In the genomic region with DNA sequence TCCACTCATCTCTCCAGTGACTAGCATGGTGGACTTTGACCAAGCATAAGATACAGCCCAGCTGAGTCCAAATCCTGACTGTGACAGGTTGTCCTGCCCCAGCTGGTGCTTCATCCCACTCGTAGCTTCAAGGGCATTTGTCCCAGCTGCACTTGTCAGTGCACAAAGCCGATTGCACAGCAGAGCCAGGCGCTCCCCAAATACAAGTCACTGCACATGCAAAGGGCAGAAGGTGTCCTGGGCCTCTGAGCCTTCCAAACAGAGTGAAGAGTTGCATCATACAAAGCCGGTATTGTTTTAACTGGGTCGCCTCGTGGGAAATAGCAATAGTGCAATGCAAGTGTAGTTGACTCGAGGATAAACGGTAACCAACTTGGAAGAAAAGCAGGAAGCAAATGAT, we compare ENCODE assay signal across 15 mouse cellular contexts.
DNase-seq lines count a peak whose midpoint lies in the region; ATAC-seq lines count a peak whose summit lies in the region.
"Had no signal": no experiment of that assay in that cellular context is flagged by ENCODE, and none has a peak within 500 bp of the region (broad histone marks: within the 10 kb centered on the region; RNA-seq: fewer than 3 reads in every experiment).

No protein-coding gene starts in this region.

- no peaks in the 10 kb centered on the region for H3K4me1 ChIP-seq in liver, embryonic 16.5 days (ENCODE audit: control insufficient read depth, low read depth, low read length)
- no peaks in the 10 kb centered on the region for H3K4me1 ChIP-seq in liver, embryonic 12.5 days
- peaks cover 83% of the 10 kb centered on the region for H3K4me1 ChIP-seq in heart, embryonic 10.5 days
- H3K4me1 ChIP-seq: intestine, embryonic 15.5 days had no signal

- no peaks in the 10 kb centered on the region for H3K27me3 ChIP-seq in liver, embryonic 16.5 days (ENCODE audit: control insufficient read depth, insufficient read depth, low read depth, low read length)
- peaks cover 13% of the 10 kb centered on the region; the same call in 1 of the 2 replicates for H3K27me3 ChIP-seq in liver, embryonic 12.5 days (replicated peaks)
- no peaks in the 10 kb centered on the region for H3K27me3 ChIP-seq in heart, embryonic 10.5 days (ENCODE audit: insufficient read depth, poor library complexity, severe bottlenecking)
- H3K27me3 ChIP-seq: intestine, embryonic 15.5 days; limb, embryonic 12.5 days; lung, embryonic 15.5 days; neural tube, embryonic 15.5 days had no signal

- H3K4me3 ChIP-seq in liver, embryonic 16.5 days (ENCODE audit: low read depth, low read length): no peak overlapping the region
- H3K4me3 ChIP-seq in liver, embryonic 12.5 days: no peak overlapping the region
- H3K4me3 ChIP-seq in heart, embryonic 10.5 days: no peak overlapping the region
- H3K4me3 ChIP-seq: hindbrain, embryonic 10.5 days; intestine, embryonic 15.5 days; limb, embryonic 12.5 days; lung, embryonic 15.5 days; neural tube, embryonic 15.5 days had no signal

- H3K9ac ChIP-seq in liver, embryonic 16.5 days (ENCODE audit: low read depth, low read length): no peak overlapping the region
- no peak overlapping the region for H3K9ac ChIP-seq in liver, embryonic 12.5 days
- H3K9ac ChIP-seq: intestine, embryonic 15.5 days; limb, embryonic 12.5 days; lung, embryonic 15.5 days; neural tube, embryonic 15.5 days had no signal

- H3K36me3 ChIP-seq in liver, embryonic 16.5 days (ENCODE audit: control insufficient read depth, insufficient read depth): no peaks in the 10 kb centered on the region
- no peaks in the 10 kb centered on the region for H3K36me3 ChIP-seq in liver, embryonic 12.5 days
- H3K36me3 ChIP-seq in heart, embryonic 10.5 days: no peaks in the 10 kb centered on the region
- H3K36me3 ChIP-seq: hindbrain, embryonic 10.5 days; intestine, embryonic 15.5 days; limb, embryonic 12.5 days; lung, embryonic 15.5 days; neural tube, embryonic 15.5 days had no signal

- intact Hi-C loops in heart, postnatal 36 days (cut with DNase I): no loop called here

- H3K27ac ChIP-seq in liver, embryonic 16.5 days (ENCODE audit: low read length): no peak overlapping the region
- H3K27ac ChIP-seq in liver, embryonic 12.5 days: no peak overlapping the region
- peak overlapping the region; percentile 69; the same call in 1 of the 2 replicates for H3K27ac ChIP-seq in heart, embryonic 10.5 days
- H3K27ac ChIP-seq: hindbrain, embryonic 10.5 days; intestine, embryonic 15.5 days; limb, embryonic 12.5 days; neural tube, embryonic 15.5 days had no signal

- peak; percentile 45; the same call in 1 of the 2 replicates for ATAC-seq in liver, embryonic 16.5 days (ENCODE audit: low read depth)
- ATAC-seq in liver, embryonic 12.5 days: no peak
- no peak for ATAC-seq in activated CD4-positive, CD25-positive, alpha-beta regulatory T cell, adult 4 months
- ATAC-seq: intestine, embryonic 15.5 days had no signal

- no peak overlapping the region for H3K4me2 ChIP-seq in liver, embryonic 16.5 days (ENCODE audit: low read depth, low read length)
- H3K4me2 ChIP-seq in liver, embryonic 12.5 days: no peak overlapping the region
- H3K4me2 ChIP-seq: intestine, embryonic 15.5 days; limb, embryonic 12.5 days; lung, embryonic 15.5 days; neural tube, embryonic 15.5 days had no signal

- WGBS in liver, embryonic 16.5 days (ENCODE audit: insufficient replicate concordance): 59% methylated on average over 8 of the region's 8 CpGs
- 62% methylated on average over 8 of the region's 8 CpGs for WGBS in liver, embryonic 12.5 days (ENCODE audit: insufficient replicate concordance)
- WGBS in heart, embryonic 10.5 days: 68% methylated on average over 8 of the region's 8 CpGs

- H3K9me3 ChIP-seq in liver, embryonic 16.5 days (replicated peaks; ENCODE audit: control insufficient read depth, low read length): no peaks in the 10 kb centered on the region
- no peaks in the 10 kb centered on the region for H3K9me3 ChIP-seq in liver, embryonic 12.5 days (replicated peaks)
- H3K9me3 ChIP-seq in heart, embryonic 10.5 days: no peaks in the 10 kb centered on the region
- H3K9me3 ChIP-seq: hindbrain, embryonic 10.5 days; intestine, embryonic 15.5 days; limb, embryonic 12.5 days; lung, embryonic 15.5 days; neural tube, embryonic 15.5 days had no signal

- DNase-seq in heart, adult 11 months: peak; percentile 97
- no peak for DNase-seq in heart, embryonic 10.5 days (ENCODE audit: low spot score)
- DNase-seq in heart, postnatal 36 days: peak; percentile 29 to 52
- DNase-seq in testis, postnatal 14 days (ENCODE audit: low spot score): no peak
- DNase-seq: cerebellum, postnatal 36 days; kidney, postnatal 25 days; right cerebral cortex, postnatal 14 days had no signal

Comparison
In these comparisons a context has a peak if more than half of its experiments do, and no peak if none do; other contexts are left out.
1. DNase-seq: peak in heart, adult 11 months (single experiment) and heart, postnatal 36 days (2 of 2); none in heart, embryonic 10.5 days (single experiment) and testis, postnatal 14 days (single experiment).